Mouse (Mus musculus): ENCODE measurements around the gene Cox19. TPM values are rescaled to one million over a fixed set of nuclear protein-coding genes. Genes with fewer than 3 reads are reported as not detected.

The Cox19 gene
- total and polyA plus RNA-seq, 3 experiments, result 53.0 to 73.2 TPM; not detected in 1

- no peaks in the 10 kb centered on the region for H3K9me3 ChIP-seq (replicated peaks; ENCODE audit: insufficient read depth, low read length)
- H3K9ac ChIP-seq (ENCODE audit: control insufficient read depth, low read depth, low read length, poor library complexity, severe bottlenecking), result peak overlapping the region; percentile 51
- H3K4me1 ChIP-seq (ENCODE audit: control insufficient read depth in 1 of 2, insufficient read depth in 2 of 2, low read length in 2 of 2), result peaks cover 20 to 38% of the 10 kb centered on the region in 2 experiments
- peak; percentile 48; the same call in 1 of the 2 replicates for TF ChIP-seq MAZ (IDR thresholded peaks at IDR 0.05; ENCODE audit: low read depth, low read length)
- no peak for TF ChIP-seq CTCF (IDR thresholded peaks at IDR 0.05 in 2 of 3, conservative IDR thresholded peaks at IDR 0.05 in 1 of 3; ENCODE audit: control insufficient read depth in 1 of 3, insufficient read depth in 1 of 3, low read depth in 2 of 3, low read length in 3 of 3, poor library complexity in 1 of 3, severe bottlenecking in 1 of 3)
- peak; percentile 34; the same call in 1 of the 2 replicates for TF ChIP-seq HCFC1 (IDR thresholded peaks at IDR 0.05; ENCODE audit: low read depth, low read length)
- peak; percentile 66; the same call in 1 of the 2 replicates for TF ChIP-seq BHLHE40 (IDR thresholded peaks at IDR 0.05; ENCODE audit: borderline replicate concordance, low read depth, low read length)
- TF ChIP-seq USF1 (IDR thresholded peaks at IDR 0.05; ENCODE audit: low read depth, low read length), result no peak
- TF ChIP-seq MAX (IDR thresholded peaks at IDR 0.05; ENCODE audit: low read length), result peak; percentile 60
- TF ChIP-seq E2F4 (IDR thresholded peaks at IDR 0.05; ENCODE audit: borderline replicate concordance, low read depth, low read length), result no peak
- TF ChIP-seq POLR2AphosphoS2 (IDR thresholded peaks at IDR 0.05; ENCODE audit: low read length), result no peak; the same call in 1 of the 2 replicates
- peak; percentile 11; the same call in 1 of the 2 replicates for TF ChIP-seq ZMIZ1 (IDR thresholded peaks at IDR 0.05; ENCODE audit: low read depth, low read length)
- TF ChIP-seq MEF2A (IDR thresholded peaks at IDR 0.05; ENCODE audit: extremely low read depth, insufficient replicate concordance, low read depth, low read length, poor library complexity, severe bottlenecking), result no peak
- TF ChIP-seq TAL1 (IDR thresholded peaks at IDR 0.05; ENCODE audit: low read length), result peak; percentile 91
- peak; percentile 61 for TF ChIP-seq RCOR1 (IDR thresholded peaks at IDR 0.05; ENCODE audit: low read depth, low read length)
- no peak for TF ChIP-seq SMC3 (IDR thresholded peaks at IDR 0.05; ENCODE audit: low read depth, low read length)
- no peak for TF ChIP-seq ZC3H11A (IDR thresholded peaks at IDR 0.05; ENCODE audit: low read depth, low read length)
- TF ChIP-seq ELF1 (IDR thresholded peaks at IDR 0.05; ENCODE audit: low read depth, low read length), result no peak
- peak; percentile 95 to 96 for TF ChIP-seq EP300 (IDR thresholded peaks at IDR 0.05; ENCODE audit: low read depth in 1 of 2, low read length in 2 of 2)
- TF ChIP-seq KAT2A (conservative IDR thresholded peaks at IDR 0.05; ENCODE audit: low read depth, low read length), result no peak; the same call in 1 of the 2 replicates
- TF ChIP-seq MYB (IDR thresholded peaks at IDR 0.05; ENCODE audit: low read depth, low read length), result peak; percentile 53; the same call in 1 of the 2 replicates
- TF ChIP-seq TBP (IDR thresholded peaks at IDR 0.05; ENCODE audit: low read depth, low read length), result no peak
- TF ChIP-seq SIN3A (IDR thresholded peaks at IDR 0.05; ENCODE audit: low read length), result peak; percentile 89
- peak; percentile 95 for TF ChIP-seq GATA1 (IDR thresholded peaks at IDR 0.05; ENCODE audit: low read depth, low read length)
- TF ChIP-seq TCF12 (IDR thresholded peaks at IDR 0.05; ENCODE audit: low read depth, low read length), result peak; percentile 94
- peak; percentile 89 for TF ChIP-seq ZNF384 (IDR thresholded peaks at IDR 0.05; ENCODE audit: low read depth, low read length)
- 0 out of 2 replicates have a peak, but pooled peaks have one; percentile 37 for TF ChIP-seq MAFK (IDR thresholded peaks at IDR 0.05; ENCODE audit: borderline replicate concordance, low read depth, low read length)
- TF ChIP-seq POLR2AphosphoS5 (IDR thresholded peaks at IDR 0.05; ENCODE audit: borderline replicate concordance, low read depth, low read length), result no peak; the same call in 1 of the 2 replicates
- peak; percentile 96 for TF ChIP-seq ETS1 (IDR thresholded peaks at IDR 0.05; ENCODE audit: low read depth, low read length)
- TF ChIP-seq POLR2A (IDR thresholded peaks at IDR 0.05; ENCODE audit: control insufficient read depth in 1 of 2, insufficient read depth in 1 of 2, low read depth in 1 of 2, low read length in 2 of 2, poor library complexity in 1 of 2), result no peak
- no peak for TF ChIP-seq GABPA (IDR thresholded peaks at IDR 0.05; ENCODE audit: low read depth, low read length)
- no peak for TF ChIP-seq RAD21 (IDR thresholded peaks at IDR 0.05; ENCODE audit: low read depth, low read length)
- no peak for TF ChIP-seq CHD2 (IDR thresholded peaks at IDR 0.05; ENCODE audit: low read length)
- 0 out of 2 replicates have a peak, but pooled peaks have one; percentile 32 for TF ChIP-seq JUND (IDR thresholded peaks at IDR 0.05; ENCODE audit: low read depth, low read length)
- TF ChIP-seq NRF1 (IDR thresholded peaks at IDR 0.05; ENCODE audit: insufficient read depth, low read depth, low read length, poor library complexity, severe bottlenecking), result 0 out of 2 replicates have a peak, but pooled peaks have one; percentile 4
- TF ChIP-seq ZKSCAN1 (IDR thresholded peaks at IDR 0.05; ENCODE audit: low read depth, low read length), result no peak
- TF ChIP-seq UBTF (IDR thresholded peaks at IDR 0.05; ENCODE audit: borderline replicate concordance, insufficient read depth, low read depth, low read length), result no peak
These were observed 37.8 kb upstream of the Cox19 start for GRCm38 (mm10) chr5:139388694-139389675.

More at GRCm38 (mm10) chr5:139388694-139389675, 37.8 kb upstream of the Cox19 start:
- Histone ChIP-seq H3K27ac (ENCODE audit: control insufficient read depth, low read depth, low read length) (peak overlapping the region; percentile 91), H3K4me3 (ENCODE audit: control insufficient read depth in 1 of 2, insufficient read depth in 1 of 2, low read depth in 2 of 2, low read length in 2 of 2) (0 out of 4 replicates have a peak overlapping the region, but pooled peaks of 1 of the 2 experiments have one; percentile 9), H3K79me2 (ENCODE audit: control insufficient read depth, insufficient read depth, low read length, poor library complexity) (peaks cover 5% of the 10 kb centered on the region), H3K36me3 (ENCODE audit: control insufficient read depth in 1 of 2, insufficient read depth in 2 of 2, low read length in 2 of 2) (peaks cover 0 to 27% of the 10 kb centered on the region in 2 experiments; a peak in 2 of 4 replicates), H3K27me3 (ENCODE audit: control insufficient read depth in 1 of 2, insufficient read depth in 2 of 2, low read length in 2 of 2) (no peaks in the 10 kb centered on the region)
- peak; percentile 87 for DNase-seq (ENCODE audit: low read depth, low spot score)
